Mouse (Mus musculus) liver, embryonic 11.5 days (tissue): Measurements from ENCODE around the gene Stard9. TPM values are rescaled to one million over a fixed set of nuclear protein-coding genes. Genes with fewer than 3 reads are reported as not detected.

Experiments
- ATAC-seq: fragments of 200-750 bp; cut with Nextera tagmentation; replicated peaks from 2 replicates; pipeline ENCODE4 v1.8.0; 2017; ENCODE audit warnings: moderate number of reproducible peaks, mild to moderate bottlenecking, moderate TSS enrichment, moderate library complexity; ENCODE audit not compliant: low FRiP score
- DNase-seq: peaks from one replicate; pipeline ENCODE4 v3.0.0-alpha.2; 2017; ENCODE audit warnings: low spot score
- H3K27ac ChIP-seq: fragments of 300-500 bp; sonication (generic); 2 replicates; pipeline ENCODE4 v1.5.1; 2014; ENCODE audit warnings: mild to moderate bottlenecking, low read depth, low read length, control low read depth
- H3K27me3 ChIP-seq: fragments of 300-500 bp; sonication (generic); replicated peaks from 2 replicates; pipeline ENCODE4 v1.6.1; 2014; ENCODE audit warnings: low read length, mixed read lengths; ENCODE audit not compliant: control insufficient read depth, insufficient read depth
- H3K36me3 ChIP-seq: fragments of 300-500 bp; sonication (generic); 2 replicates; pipeline ENCODE4 v1.6.1; 2014; ENCODE audit warnings: mild to moderate bottlenecking, low read length, moderate library complexity, mixed read lengths; ENCODE audit not compliant: control insufficient read depth, insufficient read depth
- H3K4me1 ChIP-seq: fragments of 300-500 bp; sonication (generic); replicated peaks from 2 replicates; pipeline ENCODE4 v1.6.1; 2014; ENCODE audit warnings: low read length, mixed read lengths; ENCODE audit not compliant: control insufficient read depth, insufficient read depth
- H3K4me2 ChIP-seq: fragments of 300-500 bp; sonication (generic); 2 replicates; pipeline ENCODE4 v1.6.1; 2014; ENCODE audit warnings: mild to moderate bottlenecking, control low read depth, moderate library complexity
- H3K4me3 ChIP-seq: fragments of 300-500 bp; sonication (generic); 2 replicates; pipeline ENCODE4 v1.5.1; 2014; ENCODE audit warnings: low read depth, low read length, control low read depth
- H3K9ac ChIP-seq: fragments of 300-500 bp; sonication (generic); 2 replicates; pipeline ENCODE4 v1.6.1; 2014; ENCODE audit warnings: low read depth, low read length, control low read depth
- H3K9me3 ChIP-seq: fragments of 300-500 bp; sonication (generic); 2 replicates; pipeline ENCODE4 v1.6.1; 2016; ENCODE audit warnings: low read length, inconsistent platforms, mixed read lengths; ENCODE audit not compliant: control insufficient read depth
- WGBS: fragments of 180-500 bp; shearing (Covaris S2); extraction: QIAGEN DNeasy Blood & Tissue Kit; methylation state at CpG from one replicate; pipeline ENCODE4 v1.1.7; 2014; 5-methylcytosine and 5-hydroxymethylcytosine counted together
- polyA plus RNA-seq: library from polyadenylated mRNA; unstranded; fragments of >200 nt; fragmentation: Nextera tagmentation; extraction: Ambion mirVana; gene quantifications from 2 replicates; pipeline ENCODE4 v1.2.1, GENCODE M21; 2014

Stard9 gene
- polyA plus RNA-seq, 1 experiment from 2014 or later, result 3.5 TPM

DNA sequence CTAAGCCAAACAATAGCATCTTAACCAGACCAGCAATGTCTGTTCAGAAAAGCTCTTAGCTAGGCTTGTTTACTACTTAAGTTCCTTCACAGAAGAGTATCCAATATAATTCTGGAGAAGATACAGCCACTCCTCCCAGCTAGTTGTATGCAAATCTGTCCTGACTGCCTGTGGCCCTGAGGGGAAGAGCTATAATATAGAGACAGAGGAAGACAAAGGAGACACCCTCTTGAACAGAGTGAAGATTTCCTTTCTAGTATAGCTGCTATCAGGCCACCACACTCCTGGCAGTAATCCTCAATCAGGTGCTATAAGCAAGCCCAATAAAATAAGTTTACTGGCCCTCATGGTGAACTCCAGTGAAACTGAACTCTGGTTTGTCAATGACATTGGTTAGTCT is 133.0 kb downstream of the Stard9 start:
- no peaks in the 10 kb centered on the region for H3K27me3 ChIP-seq
- no peak overlapping the region for H3K4me3 ChIP-seq
- no peak overlapping the region for H3K9ac ChIP-seq
- DNase-seq (no peak), ATAC-seq (no peak)
- H3K36me3 ChIP-seq, result no peaks in the 10 kb centered on the region
- H3K27ac ChIP-seq, result no peak overlapping the region
- no peaks in the 10 kb centered on the region for H3K4me1 ChIP-seq
- no peak overlapping the region for H3K4me2 ChIP-seq
- H3K9me3 ChIP-seq, result no peaks in the 10 kb centered on the region

DNA sequence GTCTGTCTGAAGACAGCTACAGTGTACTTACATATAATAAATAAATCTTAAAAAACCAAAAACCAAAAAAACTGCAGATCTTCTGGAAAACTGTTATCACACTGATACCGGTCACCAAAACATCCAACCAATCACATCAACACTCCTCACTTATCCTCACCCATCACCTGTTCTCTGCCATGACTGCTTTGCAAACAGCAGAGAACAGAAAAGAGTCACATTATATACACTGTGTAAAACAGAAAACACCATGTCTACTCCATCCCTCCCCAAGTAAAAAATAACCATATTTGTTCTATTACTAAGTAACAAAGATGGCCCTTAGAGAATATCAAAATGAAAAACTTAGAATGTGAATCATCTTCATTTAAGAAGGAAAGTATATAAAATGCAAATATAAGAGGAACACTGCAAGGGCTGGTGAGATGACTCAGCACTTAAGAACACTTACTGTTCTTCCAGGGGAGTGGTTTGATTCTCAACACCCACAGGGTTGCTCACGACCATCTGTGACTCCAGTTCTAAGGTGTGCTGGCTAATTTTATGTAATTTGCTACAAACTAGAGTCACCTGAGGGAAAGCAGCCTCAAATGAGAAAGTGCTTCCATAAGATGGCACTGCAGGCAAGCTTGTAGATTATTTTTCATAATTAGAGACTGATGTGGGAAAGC is 141.5 kb downstream of the Stard9 start:
- no peaks in the 10 kb centered on the region for H3K27me3 ChIP-seq
- H3K4me1 ChIP-seq, result no peaks in the 10 kb centered on the region
- ATAC-seq (no peak), DNase-seq (no peak)
- no peak overlapping the region for H3K9ac ChIP-seq
- H3K4me2 ChIP-seq, result no peak overlapping the region
- no peaks in the 10 kb centered on the region for H3K9me3 ChIP-seq
- WGBS, result 68% methylated on average over 2 of the region's 2 CpGs
- H3K36me3 ChIP-seq, result no peaks in the 10 kb centered on the region
- H3K4me3 ChIP-seq, result no peak overlapping the region
- H3K27ac ChIP-seq, result no peak overlapping the region

Other genes starting within 250 kb of the Stard9 start
- gene Ganc, start 225.2 kb upstream of the Stard9 start, polyA plus RNA-seq, result 7.8 and 8.5 TPM in 2 replicates
- 7.1 and 9.2 TPM in 2 replicates for gene Tmem87a, start 225.0 kb upstream of the Stard9 start, polyA plus RNA-seq
- 6.3 and 7.5 TPM in 2 replicates for gene Capn3, start 173.1 kb upstream of the Stard9 start, polyA plus RNA-seq
- 75.0 and 81.9 TPM in 2 replicates for gene Zfp106, start 65.3 kb upstream of the Stard9 start, polyA plus RNA-seq
- gene Snap23, start 61.5 kb upstream of the Stard9 start, polyA plus RNA-seq, result 74.2 and 76.5 TPM in 2 replicates
- gene Haus2, start 19.7 kb upstream of the Stard9 start, polyA plus RNA-seq, result 30.6 and 31.2 TPM in 2 replicates
- 17.2 and 24.2 TPM in 2 replicates for gene Lrrc57, start 19.6 kb upstream of the Stard9 start, polyA plus RNA-seq
- 9.3 and 9.9 TPM in 2 replicates for gene Cdan1, start 221.0 kb downstream of the Stard9 start, polyA plus RNA-seq
- 2.5 and 2.9 TPM in 2 replicates for gene Ttbk2, start 221.5 kb downstream of the Stard9 start, polyA plus RNA-seq